Mouse (Mus musculus) retina, postnatal 1 day (tissue): ENCODE results near the gene Dennd5b.
"Not testable (repeated sequence)": the region's sequence is repeated elsewhere in the genome, so short reads cannot be mapped to it uniquely, and the experiment has no call there.

ENCODE experiments used
- DNase-seq: peaks from one replicate; pipeline ENCODE4 v3.0.0-alpha.2; 2012

The Dennd5b gene

GRCm38 (mm10) chr6:148945509-148946408, 155.7 kb downstream of the Dennd5b start:
- peak; percentile 74 for DNase-seq

- DNase-seq = peak; percentile 86
Measured at GRCm38 (mm10) chr6:148944767-148945508, 156.5 kb downstream of the Dennd5b start.

DNA sequence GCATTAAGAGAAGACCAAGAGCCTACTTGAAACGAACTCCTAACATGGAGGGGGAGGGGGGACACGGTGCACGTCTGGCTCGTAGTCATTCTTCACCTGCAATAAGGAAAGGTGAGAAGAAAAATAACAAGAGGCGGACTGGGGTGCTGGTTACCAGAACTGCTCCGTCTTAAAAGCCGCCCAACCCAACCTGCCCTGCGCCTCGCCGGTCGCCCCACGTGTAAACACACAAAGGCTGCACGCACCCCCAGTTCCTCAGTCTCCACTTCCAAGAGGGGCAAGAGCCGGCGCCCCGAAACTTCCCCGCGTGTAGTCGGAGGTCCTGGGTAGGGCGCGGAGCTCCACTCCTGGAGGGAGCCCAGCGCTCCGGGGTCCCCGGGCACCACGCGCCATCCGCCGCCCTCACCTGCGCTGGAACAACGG, 157.1 kb downstream of the Dennd5b start:
- no peak for DNase-seq

GRCm38 (mm10) chr6:148943695-148944094, 157.8 kb downstream of the Dennd5b start:
- no peak for DNase-seq

DNA sequence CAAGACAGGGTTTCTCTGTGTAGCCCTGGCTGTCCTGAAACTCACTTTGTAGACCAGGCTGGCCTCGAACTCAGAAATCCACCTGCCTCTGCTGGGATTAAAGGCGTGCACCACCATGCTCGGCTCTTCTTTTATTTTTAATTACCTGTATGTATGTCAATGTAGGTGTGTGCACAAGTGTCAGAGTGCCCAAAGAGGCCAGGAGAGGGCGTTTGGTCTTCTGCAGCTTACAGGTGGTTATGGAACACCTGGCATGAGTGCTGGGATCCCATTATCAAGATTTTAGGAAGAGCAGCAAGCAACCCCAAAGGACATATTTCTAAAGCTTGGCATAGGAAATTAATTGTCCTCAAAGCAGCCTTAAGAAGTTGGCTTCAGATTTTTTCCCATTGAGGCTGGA, 159.1 kb downstream of the Dennd5b start:
- DNase-seq = no peak

DNA sequence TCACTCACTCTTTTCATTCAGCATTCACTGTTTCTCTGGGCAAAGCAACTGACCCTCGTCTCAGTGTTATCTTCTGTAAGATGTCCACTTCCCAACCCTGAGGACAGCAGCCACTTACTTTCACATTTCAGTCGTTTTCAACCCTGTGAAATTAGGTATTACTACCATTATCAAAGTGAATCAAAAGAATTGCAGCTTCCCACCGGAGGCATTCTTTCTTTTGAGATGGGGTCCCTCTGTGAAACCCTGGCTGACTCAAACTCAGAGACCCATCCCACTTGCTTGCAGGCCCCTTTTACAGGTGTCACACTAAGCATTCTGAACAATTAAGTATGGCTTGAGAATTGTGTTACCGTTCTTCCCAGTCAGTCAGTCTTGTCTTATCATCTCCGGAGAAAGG, 159.6 kb downstream of the Dennd5b start:
- DNase-seq = no peak

DNA sequence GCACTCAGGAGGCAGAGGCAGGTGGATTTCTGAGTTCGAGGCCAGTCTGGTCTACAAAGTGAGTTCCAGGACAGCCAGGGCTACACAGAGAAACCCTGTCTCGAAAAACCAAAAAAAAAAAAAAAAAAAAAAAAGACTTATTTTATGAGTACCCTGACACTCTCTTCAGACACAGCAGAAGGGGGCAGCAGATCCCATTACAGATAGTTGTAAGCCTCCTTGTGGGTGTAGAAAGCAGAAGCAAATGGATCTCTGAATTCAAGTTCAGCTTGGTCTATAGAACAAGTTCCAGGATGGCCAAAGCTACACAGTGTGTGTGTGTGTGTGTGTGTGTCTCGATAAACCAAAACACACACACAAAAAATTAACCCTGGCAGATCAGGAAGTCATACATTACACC, 161.1 kb downstream of the Dennd5b start:
- not testable (repeated sequence) for DNase-seq
